Mouse (Mus musculus): ENCODE measurements around the gene Kat2b.

DNA sequence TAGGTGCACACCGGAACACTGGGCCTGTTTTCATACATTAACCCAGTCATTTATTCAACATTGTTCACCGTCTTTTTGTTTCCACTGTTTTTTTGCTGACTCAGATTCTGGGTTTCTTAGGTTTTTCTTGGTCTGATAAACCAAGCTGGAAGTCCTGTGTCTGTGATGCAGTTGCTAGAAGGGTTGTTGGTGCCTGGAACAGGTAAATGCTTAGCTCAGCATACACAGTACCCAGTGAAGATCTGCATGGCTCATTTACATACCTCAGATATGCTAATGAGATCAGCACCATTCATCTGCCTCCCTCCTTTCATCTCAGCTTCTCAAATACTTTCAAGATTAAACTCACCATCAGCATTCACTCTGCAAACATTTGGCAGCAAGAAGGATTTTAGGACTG, 92.0 kb downstream of the Kat2b start:
- TF ChIP-seq CTCF (IDR thresholded peaks at IDR 0.05; ENCODE audit: extremely low read depth, insufficient read length, insufficient replicate concordance, low read depth, low read length) = no peak
- TF ChIP-seq POLR2A (IDR thresholded peaks at IDR 0.05; ENCODE audit: low read depth, low read length) = no peak

Measured in small intestine, adult 2 months (tissue).